Mouse (Mus musculus): ENCODE measurements around the gene Trip6. TPM values are rescaled to one million over a fixed set of nuclear protein-coding genes. Genes with fewer than 3 reads are reported as not detected.

Gene Trip6
- polyA plus RNA-seq (2015; fragmentation: Nextera tagmentation; extraction: Ambion mirVana), result 30.8 and 35.3 TPM in 2 replicates

DNA sequence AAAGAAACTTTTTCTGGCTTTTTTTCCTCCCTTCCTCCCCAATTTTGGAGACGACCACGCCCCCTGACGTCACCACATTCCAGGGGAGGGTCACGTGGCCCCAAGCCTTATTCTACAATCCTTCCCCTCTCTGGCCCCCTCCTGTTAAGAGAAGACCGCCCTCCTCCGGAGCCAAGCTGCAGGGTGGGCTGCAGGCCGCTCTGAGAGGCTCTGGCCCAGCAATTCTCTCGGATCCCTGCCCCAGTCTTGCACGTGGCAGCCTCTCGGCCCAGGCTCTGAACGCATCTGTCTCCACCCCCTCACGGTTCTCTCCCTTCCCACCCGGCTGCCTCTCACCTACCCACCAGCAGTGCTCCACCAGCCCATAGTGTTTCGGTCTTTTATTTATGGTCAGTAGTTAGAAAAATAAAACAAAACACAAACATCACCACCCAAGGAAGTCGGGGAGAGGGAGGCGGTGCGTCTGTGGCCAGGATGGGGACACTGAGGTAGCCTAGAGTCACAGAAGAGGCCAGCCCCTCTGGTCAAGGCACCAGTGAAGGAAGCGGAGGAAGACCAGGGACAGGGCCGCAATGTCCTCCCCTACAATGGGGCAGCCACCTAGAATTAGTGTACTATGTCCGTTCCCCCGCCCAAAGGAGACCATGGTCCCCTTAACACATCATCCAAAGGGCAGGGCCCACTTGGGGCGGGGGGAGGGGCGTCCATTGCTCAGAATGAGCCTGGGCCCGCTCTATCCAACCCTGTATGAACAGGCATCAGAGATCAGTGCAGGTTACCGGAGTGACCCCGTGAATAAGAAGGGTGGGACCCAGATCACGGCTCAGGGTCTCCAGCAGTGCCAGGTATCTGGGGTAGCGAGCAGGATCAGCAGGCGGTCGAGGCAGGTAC lies at the start of gene Trip6:
Gene Trip6, minus strand, starts transcription at position 212 of the 891 bp plus-strand sequence.
- peaks cover 38% of the 10 kb centered on the region for H3K4me1 ChIP-seq
- H3K27ac ChIP-seq, result peak within 1 kb of the TSS; percentile 79
- H3K9ac ChIP-seq, result peak within 1 kb of the TSS; percentile 72
- peak; percentile 91 for ATAC-seq
- H3K27me3 ChIP-seq, result no peaks in the 10 kb centered on the region
- peak within 1 kb of the TSS; percentile 72 for H3K4me2 ChIP-seq
- WGBS, result 12% methylated on average over 30 of the region's 30 CpGs
- peaks cover 36% of the 10 kb centered on the region for H3K36me3 ChIP-seq (ENCODE audit: poor library complexity, severe bottlenecking)
- H3K4me3 ChIP-seq, result peak within 1 kb of the TSS; percentile 49
- no peaks in the 10 kb centered on the region for H3K9me3 ChIP-seq (replicated peaks)

GRCm38 (mm10) chr5:137358382-137358781 lies 44.2 kb upstream of the Trip6 start:
- H3K27ac ChIP-seq, result no peak overlapping the region
- H3K4me1 ChIP-seq, result no peaks in the 10 kb centered on the region
- H3K9me3 ChIP-seq (replicated peaks), result no peaks in the 10 kb centered on the region
- no peaks in the 10 kb centered on the region for H3K27me3 ChIP-seq
- peaks cover 91% of the 10 kb centered on the region for H3K36me3 ChIP-seq (ENCODE audit: poor library complexity, severe bottlenecking)
- no peak overlapping the region for H3K4me3 ChIP-seq
- 46% methylated on average over 7 of the region's 7 CpGs for WGBS
- H3K9ac ChIP-seq, result no peak overlapping the region
- no peak overlapping the region for H3K4me2 ChIP-seq
- no peak for ATAC-seq

DNA sequence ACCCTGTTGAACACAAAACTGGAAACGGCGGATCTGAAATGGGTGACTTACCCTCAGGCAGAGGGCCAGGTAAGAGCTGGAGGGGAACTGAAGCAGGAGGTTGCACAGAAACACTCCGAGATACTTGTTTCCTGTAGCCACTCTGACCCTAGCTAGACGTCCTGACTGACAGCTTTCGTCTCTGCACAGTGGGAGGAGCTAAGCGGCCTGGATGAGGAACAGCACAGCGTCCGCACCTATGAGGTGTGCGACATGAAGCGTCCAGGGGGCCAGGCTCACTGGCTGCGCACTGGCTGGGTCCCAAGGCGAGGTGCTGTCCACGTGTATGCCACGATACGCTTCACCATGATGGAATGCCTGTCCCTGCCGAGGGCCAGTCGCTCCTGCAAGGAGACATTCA lies 39.9 kb upstream of the Trip6 start:
- Histone ChIP-seq H3K4me2 (no peak overlapping the region), H3K4me3 (no peak overlapping the region), H3K9me3 (replicated peaks) (no peaks in the 10 kb centered on the region), H3K27ac (no peak overlapping the region), H3K36me3 (ENCODE audit: poor library complexity, severe bottlenecking) (peaks cover 50% of the 10 kb centered on the region), H3K4me1 (peaks cover 37% of the 10 kb centered on the region), H3K27me3 (peaks cover under 1% of the 10 kb centered on the region; the same call in 1 of the 2 replicates), H3K9ac (no peak overlapping the region)
- no peak for ATAC-seq
- WGBS, result 89% methylated on average over 17 of the region's 17 CpGs

- ATAC-seq, result no peak
- Histone ChIP-seq H3K9me3 (replicated peaks) (no peaks in the 10 kb centered on the region), H3K27me3 (peaks cover 8% of the 10 kb centered on the region), H3K9ac (peak overlapping the region; percentile 89), H3K27ac (no peak overlapping the region), H3K4me1 (peaks cover 48% of the 10 kb centered on the region), H3K4me2 (peak overlapping the region; percentile 93), H3K36me3 (ENCODE audit: poor library complexity, severe bottlenecking) (peaks cover 35% of the 10 kb centered on the region), H3K4me3 (peak overlapping the region; percentile 73)
- WGBS, result 20% methylated on average over 16 of the region's 16 CpGs
Measured at GRCm38 (mm10) chr5:137352011-137352975, 38.1 kb upstream of the Trip6 start.

DNA sequence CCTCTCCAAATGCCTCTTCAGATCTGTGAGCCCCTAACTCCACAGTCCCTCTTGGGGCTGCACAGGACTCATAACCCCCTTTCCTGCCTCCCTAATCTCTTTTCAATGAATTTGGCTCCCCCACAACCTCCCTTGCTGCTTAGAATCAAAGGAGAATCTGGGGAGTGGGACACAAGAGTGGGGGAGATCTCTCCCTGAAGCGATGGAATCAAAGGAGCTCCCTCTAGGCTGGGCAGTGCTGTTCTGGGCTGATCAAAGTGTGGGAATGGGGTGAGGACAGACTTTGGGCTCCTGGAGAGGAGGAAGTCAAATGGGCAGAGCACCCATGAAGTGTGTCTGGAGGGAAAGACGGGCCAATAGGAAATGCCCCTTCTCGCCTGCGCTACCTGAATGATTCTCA lies 37.2 kb upstream of the Trip6 start:
- peak overlapping the region; percentile 55 for H3K27ac ChIP-seq
- 5% methylated on average over 4 of the region's 4 CpGs for WGBS
- peaks cover 48% of the 10 kb centered on the region for H3K4me1 ChIP-seq
- no peaks in the 10 kb centered on the region for H3K9me3 ChIP-seq (replicated peaks)
- H3K36me3 ChIP-seq (ENCODE audit: poor library complexity, severe bottlenecking), result peaks cover 28% of the 10 kb centered on the region
- H3K4me3 ChIP-seq, result peak overlapping the region; percentile 73
- H3K27me3 ChIP-seq, result peaks cover 8% of the 10 kb centered on the region
- H3K9ac ChIP-seq, result peak overlapping the region; percentile 89
- peak overlapping the region; percentile 93 for H3K4me2 ChIP-seq
- ATAC-seq, result no peak

- WGBS, result under 1% methylated on average over 8 of the region's 8 CpGs
- peak overlapping the region; percentile 55 for H3K27ac ChIP-seq
- H3K36me3 ChIP-seq (ENCODE audit: poor library complexity, severe bottlenecking), result peaks cover 25% of the 10 kb centered on the region
- peaks cover 49% of the 10 kb centered on the region for H3K4me1 ChIP-seq
- H3K27me3 ChIP-seq, result peaks cover 8% of the 10 kb centered on the region
- H3K9ac ChIP-seq, result peak overlapping the region; percentile 89
- no peak for ATAC-seq
- H3K4me2 ChIP-seq, result peak overlapping the region; percentile 93
- no peaks in the 10 kb centered on the region for H3K9me3 ChIP-seq (replicated peaks)
- H3K4me3 ChIP-seq, result peak overlapping the region; percentile 73
Measured at GRCm38 (mm10) chr5:137351058-137351380, 36.8 kb upstream of the Trip6 start.

DNA sequence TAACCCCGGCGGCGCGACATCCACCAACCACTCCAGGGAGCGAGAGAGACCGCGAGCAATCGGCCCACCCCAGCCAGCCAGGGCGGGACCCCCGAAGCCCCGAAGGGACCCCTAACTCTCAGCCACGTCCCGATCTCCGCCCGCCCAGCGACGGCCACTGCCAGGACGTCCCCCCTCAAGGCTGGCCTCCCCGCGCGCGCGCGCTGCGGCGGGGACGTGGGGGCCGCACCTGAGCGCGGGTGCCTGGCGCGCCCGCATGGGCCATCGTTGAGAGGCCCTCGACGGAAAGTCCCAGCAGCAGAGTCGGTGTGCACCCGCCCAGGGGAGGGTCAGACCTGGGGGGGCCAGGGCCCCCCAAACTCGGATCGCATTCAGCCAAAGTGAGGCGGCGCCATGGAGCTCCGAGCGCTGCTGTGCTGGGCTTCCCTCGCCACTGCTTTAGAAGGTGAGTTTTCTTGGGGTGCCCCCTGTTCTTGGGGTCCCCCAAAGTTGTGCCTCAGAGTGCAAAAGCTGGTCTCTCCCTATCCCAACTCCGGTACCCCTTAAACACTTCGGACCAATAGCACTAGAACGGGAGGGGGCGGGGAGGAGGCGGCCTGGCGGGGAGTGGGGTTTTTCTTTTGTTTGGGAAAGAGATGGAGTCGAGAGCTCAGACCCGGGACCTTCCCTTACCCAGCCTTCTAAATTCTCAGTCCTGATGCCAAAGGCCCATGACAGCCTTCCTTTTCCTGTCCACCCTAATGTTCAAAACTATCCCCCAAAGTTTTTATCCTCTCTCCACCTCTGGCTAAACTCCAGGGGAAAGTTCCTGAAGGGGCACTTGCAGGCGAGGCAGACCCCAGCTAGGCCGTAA lies 36.2 kb upstream of the Trip6 start:
- no peaks in the 10 kb centered on the region for H3K9me3 ChIP-seq (replicated peaks)
- H3K9ac ChIP-seq, result peak overlapping the region; percentile 89
- H3K4me1 ChIP-seq, result peaks cover 52% of the 10 kb centered on the region
- H3K4me2 ChIP-seq, result peak overlapping the region; percentile 93
- WGBS, result under 1% methylated on average over 51 of the region's 55 CpGs
- peak overlapping the region; percentile 73 for H3K4me3 ChIP-seq
- peaks cover 8% of the 10 kb centered on the region for H3K27me3 ChIP-seq
- peaks cover 19% of the 10 kb centered on the region for H3K36me3 ChIP-seq (ENCODE audit: poor library complexity, severe bottlenecking)
- peak overlapping the region; percentile 72 for H3K27ac ChIP-seq
- peak; percentile 56; the same call in 1 of the 2 replicates for ATAC-seq

- Histone ChIP-seq H3K27me3 (peaks cover 8% of the 10 kb centered on the region), H3K4me3 (peak within 1 kb of the TSS; percentile 73), H3K9ac (peak within 1 kb of the TSS; percentile 89), H3K4me2 (peak within 1 kb of the TSS; percentile 93), H3K27ac (peak within 1 kb of the TSS; percentile 72), H3K36me3 (ENCODE audit: poor library complexity, severe bottlenecking) (peaks cover 12% of the 10 kb centered on the region), H3K4me1 (peaks cover 52% of the 10 kb centered on the region), H3K9me3 (replicated peaks) (no peaks in the 10 kb centered on the region)
- under 1% methylated on average over 31 of the region's 32 CpGs for WGBS
- ATAC-seq, result peak; percentile 89
Measured at GRCm38 (mm10) chr5:137349384-137350204, 35.4 kb upstream of the Trip6 start, which contains the start of gene Ephb4. Gene Ephb4, plus strand, starts transcription at chr5:137350109.

GRCm38 (mm10) chr5:137348482-137349383 lies 34.5 kb upstream of the Trip6 start:
- peaks cover 8% of the 10 kb centered on the region for H3K27me3 ChIP-seq
- H3K9me3 ChIP-seq (replicated peaks), result no peaks in the 10 kb centered on the region
- ATAC-seq, result peak; percentile 9
- peaks cover 52% of the 10 kb centered on the region for H3K4me1 ChIP-seq
- H3K4me2 ChIP-seq, result peak overlapping the region; percentile 93
- peaks cover 3% of the 10 kb centered on the region for H3K36me3 ChIP-seq (ENCODE audit: poor library complexity, severe bottlenecking)
- peak overlapping the region; percentile 21; the same call in 1 of the 2 replicates for H3K27ac ChIP-seq
- under 1% methylated on average over 33 of the region's 33 CpGs for WGBS
- H3K4me3 ChIP-seq, result peak overlapping the region; percentile 73
- peak overlapping the region; percentile 89 for H3K9ac ChIP-seq

DNA sequence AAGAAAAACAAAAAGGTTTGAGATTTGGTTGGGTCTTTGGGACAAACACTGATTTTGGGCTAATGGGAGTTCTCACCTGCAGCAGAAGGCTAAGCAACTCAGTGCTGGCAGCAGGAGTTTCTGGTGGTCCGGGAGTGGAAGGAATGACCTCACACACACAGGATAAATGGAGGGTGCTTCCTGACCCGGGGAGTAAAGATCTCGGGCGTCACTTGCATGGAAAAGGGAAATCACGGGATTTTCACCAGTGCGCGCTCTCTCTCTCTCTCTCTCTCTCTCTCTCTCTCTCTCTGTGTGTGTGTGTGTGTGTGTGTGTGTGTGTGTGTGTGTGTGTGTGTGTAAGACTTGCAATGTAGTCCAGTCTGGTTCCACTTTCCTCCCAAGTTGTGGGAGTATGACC lies 33.7 kb upstream of the Trip6 start:
- Histone ChIP-seq H3K4me3 (no peak overlapping the region), H3K36me3 (ENCODE audit: poor library complexity, severe bottlenecking) (no peaks in the 10 kb centered on the region), H3K27ac (no peak overlapping the region; the same call in 1 of the 2 replicates), H3K27me3 (peaks cover 8% of the 10 kb centered on the region), H3K9ac (no peak overlapping the region), H3K4me1 (peaks cover 51% of the 10 kb centered on the region), H3K9me3 (replicated peaks) (no peaks in the 10 kb centered on the region), H3K4me2 (peak overlapping the region; percentile 93; the same call in 1 of the 2 replicates)
- no peak for ATAC-seq
- 29% methylated on average over 7 of the region's 7 CpGs for WGBS
